In the genomic region with DNA sequence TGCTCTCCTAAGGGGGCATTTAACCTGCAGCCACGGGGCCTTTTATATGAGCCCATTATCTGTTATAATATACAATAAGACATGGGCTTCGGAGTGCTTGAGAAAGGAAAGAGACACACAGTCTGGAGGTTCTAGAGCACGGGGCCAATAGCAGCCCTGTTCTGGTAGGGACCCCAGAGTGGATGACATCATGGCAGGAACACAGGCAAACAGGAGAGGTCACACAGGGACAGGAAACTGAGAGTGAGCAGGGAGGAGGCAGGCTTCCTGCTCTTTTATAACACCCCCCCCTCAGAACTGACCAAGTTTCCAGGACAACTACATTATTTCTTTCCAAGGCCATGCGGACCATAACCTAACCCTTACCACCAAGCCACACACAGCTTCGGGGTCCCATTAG, we compare ENCODE assay signal across 16 mouse cellular contexts. TPM values are rescaled to one million over a fixed set of nuclear protein-coding genes. Genes with fewer than 3 reads are reported as not detected.
DNase-seq lines count a peak whose midpoint lies in the region; ATAC-seq lines count a peak whose summit lies in the region.
"Had no signal": no experiment of that assay in that cellular context is flagged by ENCODE, and none has a peak within 500 bp of the region (broad histone marks: within the 10 kb centered on the region; RNA-seq: fewer than 3 reads in every experiment).

No protein-coding gene starts in this region.

- H3K4me3 ChIP-seq in midbrain, embryonic 11.5 days (ENCODE audit: low read depth, low read length) = no peak overlapping the region
- no peak overlapping the region for H3K4me3 ChIP-seq in midbrain, embryonic 14.5 days (replicated peaks; ENCODE audit: low read depth, low read length)
- H3K4me3 ChIP-seq: erythroblast, embryonic 14.5 days; megakaryocyte, embryonic 14.5 days; myocyte had no signal

- H3K4me2 ChIP-seq in midbrain, embryonic 11.5 days = no peak overlapping the region
- H3K4me2 ChIP-seq in midbrain, embryonic 14.5 days (ENCODE audit: low read length) = no peak overlapping the region

- DNase-seq in heart, adult 18-20 months = peak; percentile 5 to 7
- no peak for DNase-seq in heart, postnatal 36 days
- DNase-seq in midbrain, embryonic 11.5 days (ENCODE audit: low spot score, missing footprints) = peak; percentile 69
- DNase-seq in midbrain, embryonic 14.5 days = no peak
- DNase-seq in lung, postnatal 25 days (ENCODE audit: low spot score) = peak; percentile 10
- no peak for DNase-seq in layer of hippocampus, adult 9-11 months
- DNase-seq in right cerebral cortex, adult 2 months (ENCODE audit: low spot score in 2 of 2) = no peak
- DNase-seq: cerebellum, adult 18-20 months; embryo, embryonic 11 days; gastrocnemius, postnatal 36 days had no signal

- ATAC-seq in midbrain, embryonic 11.5 days (ENCODE audit: low FRiP score) = no peak
- no peak for ATAC-seq in midbrain, embryonic 14.5 days (ENCODE audit: low FRiP score, low TSS enrichment)
- no peak for ATAC-seq in megakaryocyte-erythroid progenitor cell, adult 5-6 weeks (replicated peaks; ENCODE audit: low FRiP score, low TSS enrichment, poor library complexity, severe bottlenecking)
- ATAC-seq: hindbrain, postnatal 0 days had no signal

- H3K9ac ChIP-seq in midbrain, embryonic 11.5 days (ENCODE audit: low read length) = no peak overlapping the region
- H3K9ac ChIP-seq in midbrain, embryonic 14.5 days (replicated peaks; ENCODE audit: low read length) = no peak overlapping the region

- H3K36me3 ChIP-seq in midbrain, embryonic 11.5 days (ENCODE audit: control insufficient read depth, insufficient read depth, low read length) = no peaks in the 10 kb centered on the region
- H3K36me3 ChIP-seq in midbrain, embryonic 14.5 days (ENCODE audit: control insufficient read depth, insufficient read depth, low read length) = no peaks in the 10 kb centered on the region
- H3K36me3 ChIP-seq: G1E had no signal

- H3K9me3 ChIP-seq in midbrain, embryonic 11.5 days (ENCODE audit: control insufficient read depth, low read length) = no peaks in the 10 kb centered on the region
- no peaks in the 10 kb centered on the region for H3K9me3 ChIP-seq in midbrain, embryonic 14.5 days (ENCODE audit: control insufficient read depth, low read length)
- H3K9me3 ChIP-seq: G1E had no signal

- no peak overlapping the region for H3K27ac ChIP-seq in midbrain, embryonic 11.5 days (ENCODE audit: low read depth, low read length)
- no peak overlapping the region for H3K27ac ChIP-seq in midbrain, embryonic 14.5 days (replicated peaks; ENCODE audit: low read depth, low read length)
- H3K27ac ChIP-seq: hindbrain, postnatal 0 days had no signal

- 85% methylated on average over 5 of the region's 5 CpGs for WGBS in midbrain, embryonic 11.5 days
- WGBS in midbrain, embryonic 14.5 days = 91% methylated on average over 5 of the region's 5 CpGs

- intact Hi-C loops in heart, postnatal 36 days (cut with DNase I) = loop anchor here (10.0 kb wide), 3 partner anchors 178 to 1158 kb away; a partner anchor contains a TSS

- no peaks in the 10 kb centered on the region for H3K27me3 ChIP-seq in midbrain, embryonic 11.5 days (ENCODE audit: control insufficient read depth, insufficient read depth, low read length)
- no peaks in the 10 kb centered on the region for H3K27me3 ChIP-seq in midbrain, embryonic 14.5 days (ENCODE audit: control insufficient read depth, insufficient read depth, low read length)

- no peaks in the 10 kb centered on the region for H3K4me1 ChIP-seq in midbrain, embryonic 11.5 days (ENCODE audit: control insufficient read depth, insufficient read depth, low read length)
- H3K4me1 ChIP-seq in midbrain, embryonic 14.5 days (ENCODE audit: control insufficient read depth, insufficient read depth, low read length) = no peaks in the 10 kb centered on the region
- H3K4me1 ChIP-seq: megakaryocyte, embryonic 14.5 days had no signal

RNA-seq across cellular contexts. Expression of a gene that starts 2.5 kb away (rescaled TPM):
- total RNA-seq in heart, adult 18-20 months (2021) = 10 to 100 TPM; 63.0 to 67.4 TPM
- total RNA-seq in heart, postnatal 36 days (2021) = 10 to 100 TPM; 52.8 to 56.3 TPM
- polyA plus RNA-seq in midbrain, embryonic 11.5 days (2014; fragmentation: Nextera tagmentation; extraction: Ambion mirVana) = 94.6 and 96.4 TPM in 2 replicates
- 131 and 143 TPM in 2 replicates for polyA plus RNA-seq in midbrain, embryonic 14.5 days (2014; fragmentation: Nextera tagmentation; extraction: Ambion mirVana)
- total RNA-seq in megakaryocyte-erythroid progenitor cell, adult 5-6 weeks (2014; fragmentation: Nextera tagmentation) = 4.1 and 5.5 TPM in 2 replicates
- 1.2 and 6.1 TPM in 2 replicates for total RNA-seq in megakaryocyte-erythroid progenitor cell, adult 5-6 weeks (2017)
- polyA plus RNA-seq: erythroblast, embryonic 14.5 days had no signal

Comparison
In these comparisons a context has a peak if more than half of its experiments do, and no peak if none do; other contexts are left out.
1. DNase-seq: peak in heart, adult 18-20 months (2 of 2), midbrain, embryonic 11.5 days (single experiment) and lung, postnatal 25 days (single experiment); none in heart, postnatal 36 days (0 of 2), midbrain, embryonic 14.5 days (single experiment), layer of hippocampus, adult 9-11 months (single experiment) and right cerebral cortex, adult 2 months (0 of 2).
2. RNA of a gene that starts 2.5 kb away (total RNA-seq): 63.0 to 67.4 TPM in heart, adult 18-20 months and 52.8 to 56.3 TPM in heart, postnatal 36 days; 1.2 to 6.1 TPM in megakaryocyte-erythroid progenitor cell, adult 5-6 weeks; every median in the first group is over 4 times any median in the second.